Mouse (Mus musculus) midbrain, embryonic 12.5 days (tissue): Measurements from ENCODE around the gene Saxo1. TPM values are rescaled to one million over a fixed set of nuclear protein-coding genes. Genes with fewer than 3 reads are reported as not detected.
A peak's percentile ranks its signal among the peaks of the same experiment; 100 is the strongest.

ENCODE experiments used
- ATAC-seq: fragments of 200-750 bp; cut with Nextera tagmentation; 2 replicates; pipeline ENCODE4 v1.8.0; 2017; ENCODE audit warnings: low read depth, moderate TSS enrichment, moderate library complexity; ENCODE audit not compliant: low FRiP score
- H3K27ac ChIP-seq: fragments of 300-500 bp; sonication (generic); replicated peaks from 2 replicates; pipeline ENCODE4 v1.5.1; 2016; ENCODE audit warnings: mild to moderate bottlenecking
- H3K27me3 ChIP-seq: fragments of 300-500 bp; sonication (generic); 2 replicates; pipeline ENCODE4 v1.6.1; 2016; ENCODE audit warnings: mild to moderate bottlenecking
- H3K36me3 ChIP-seq: fragments of 300-500 bp; sonication (generic); 2 replicates; pipeline ENCODE4 v1.6.1; 2016
- H3K4me1 ChIP-seq: fragments of 300-500 bp; sonication (generic); 2 replicates; pipeline ENCODE4 v1.6.1; 2016
- H3K4me2 ChIP-seq: fragments of 300-500 bp; sonication (generic); replicated peaks from 2 replicates; pipeline ENCODE4 v1.6.1; 2016; ENCODE audit warnings: mild to moderate bottlenecking, moderate library complexity
- H3K4me3 ChIP-seq: fragments of 300-500 bp; sonication (generic); 2 replicates; pipeline ENCODE4 v1.5.1; 2016; ENCODE audit warnings: mild to moderate bottlenecking
- H3K9ac ChIP-seq: fragments of 300-500 bp; sonication (generic); replicated peaks from 2 replicates; pipeline ENCODE4 v1.6.1; 2016; ENCODE audit warnings: mild to moderate bottlenecking, moderate library complexity
- H3K9me3 ChIP-seq: fragments of 300-500 bp; sonication (generic); 2 replicates; pipeline ENCODE4 v1.6.1; 2016; ENCODE audit warnings: mild to moderate bottlenecking
- WGBS: fragments of 180-500 bp; shearing (Covaris S2); methylation state at CpG from one replicate; pipeline ENCODE4 v1.1.7; 2016; 5-methylcytosine and 5-hydroxymethylcytosine counted together
- polyA plus RNA-seq: library from polyadenylated mRNA; unstranded; fragments of >200 nt; fragmentation: Nextera tagmentation; extraction: Ambion mirVana; gene quantifications from 2 replicates; pipeline ENCODE4 v1.2.1, GENCODE M21; 2016

The Saxo1 gene
- polyA plus RNA-seq, 1 experiment from 2014 or later, result not detected

DNA sequence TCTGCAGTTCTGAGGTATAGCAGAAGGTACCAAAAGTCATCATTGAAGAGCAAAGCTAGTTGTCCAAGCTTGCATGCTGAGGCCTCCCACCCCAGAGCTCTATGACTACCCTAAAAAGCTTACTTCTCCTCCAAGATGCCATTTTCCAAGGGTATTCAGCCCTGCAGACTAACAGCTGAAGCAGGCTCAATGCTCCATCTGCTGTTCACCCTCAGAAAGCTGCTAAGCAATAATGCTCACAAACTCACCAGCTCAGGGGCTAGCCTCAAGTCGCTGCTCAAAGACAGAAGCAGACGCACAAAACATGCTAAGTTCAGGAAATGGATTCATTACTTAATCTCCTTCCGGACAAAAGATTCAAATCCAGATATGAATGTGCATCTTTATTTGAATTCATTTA is 77.2 kb downstream of the Saxo1 start:
- WGBS, result 84% methylated on average over 3 of the region's 3 CpGs
- H3K9ac ChIP-seq, result no peak overlapping the region
- no peaks in the 10 kb centered on the region for H3K9me3 ChIP-seq
- no peak overlapping the region for H3K27ac ChIP-seq
- no peak for ATAC-seq
- H3K36me3 ChIP-seq, result no peaks in the 10 kb centered on the region
- no peak overlapping the region for H3K4me3 ChIP-seq
- H3K4me1 ChIP-seq, result no peaks in the 10 kb centered on the region
- H3K27me3 ChIP-seq, result no peaks in the 10 kb centered on the region
- H3K4me2 ChIP-seq, result no peak overlapping the region

DNA sequence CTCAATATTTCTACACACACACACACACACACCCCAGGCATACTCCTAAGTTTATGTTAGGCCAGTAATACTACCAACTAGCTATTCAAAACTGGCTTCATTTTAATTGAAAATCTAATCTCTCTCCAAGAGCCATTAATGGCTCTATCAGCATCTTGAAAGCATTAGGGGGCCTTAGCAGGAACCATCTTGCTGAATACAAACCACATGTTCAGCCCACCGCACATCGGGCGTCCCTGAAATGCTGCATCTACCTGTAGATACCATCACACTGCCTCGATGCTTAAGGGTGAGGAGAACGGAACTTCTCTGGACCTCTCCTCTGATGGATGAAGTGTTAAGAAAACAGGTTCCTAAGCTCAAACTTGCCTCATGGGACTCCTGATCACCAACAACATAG is 93.3 kb downstream of the Saxo1 start:
- ATAC-seq, result no peak
- H3K9ac ChIP-seq, result no peak overlapping the region
- H3K4me3 ChIP-seq, result no peak overlapping the region
- WGBS, result 83% methylated on average over 5 of the region's 5 CpGs
- H3K36me3 ChIP-seq, result no peaks in the 10 kb centered on the region
- no peak overlapping the region for H3K27ac ChIP-seq
- H3K9me3 ChIP-seq, result no peaks in the 10 kb centered on the region
- no peaks in the 10 kb centered on the region for H3K27me3 ChIP-seq
- no peaks in the 10 kb centered on the region for H3K4me1 ChIP-seq
- no peak overlapping the region for H3K4me2 ChIP-seq

DNA sequence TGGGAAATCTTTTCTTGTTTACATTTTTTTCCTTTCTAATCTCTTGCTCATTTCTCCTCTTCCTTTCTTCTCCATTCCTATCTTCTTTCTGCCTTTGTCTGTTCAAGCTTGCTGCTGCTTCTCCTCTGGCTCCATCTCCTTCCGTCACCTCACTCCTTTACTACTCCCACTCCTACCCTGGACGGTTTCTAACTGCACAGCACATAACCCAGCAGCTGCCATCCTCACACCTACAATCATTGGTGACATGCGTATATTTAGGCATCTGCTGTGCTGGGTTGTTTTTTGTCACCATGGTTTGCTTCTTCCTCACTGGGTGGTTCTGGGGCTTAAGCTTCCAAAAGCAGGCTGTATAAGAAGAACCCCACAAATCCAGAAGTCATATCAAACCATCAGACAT is 107.7 kb downstream of the Saxo1 start:
- no peaks in the 10 kb centered on the region for H3K27me3 ChIP-seq
- 86% methylated on average over 3 of the region's 3 CpGs for WGBS

DNA sequence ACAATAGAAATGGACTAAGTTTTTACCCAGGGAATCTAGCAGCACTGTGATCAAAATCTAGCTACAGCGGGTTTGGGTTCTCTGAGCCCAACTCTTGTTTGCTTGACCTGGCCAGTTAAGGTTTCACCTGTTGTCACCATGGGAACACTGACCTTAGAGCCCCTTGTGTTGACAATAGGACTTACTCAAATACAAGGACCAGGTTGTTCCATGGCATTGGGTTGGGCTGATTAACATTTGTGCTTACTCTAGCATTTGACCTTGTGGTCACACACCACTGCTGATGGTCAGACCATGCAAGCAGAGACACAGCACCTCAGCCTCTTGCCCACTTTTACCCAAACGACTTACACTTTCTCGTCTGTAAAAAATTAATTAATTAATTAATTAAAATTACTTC is 121.8 kb downstream of the Saxo1 start:
- H3K9ac ChIP-seq, result no peak overlapping the region
- H3K27ac ChIP-seq, result no peak overlapping the region
- no peak overlapping the region for H3K4me3 ChIP-seq
- H3K27me3 ChIP-seq, result no peaks in the 10 kb centered on the region
- H3K9me3 ChIP-seq, result no peaks in the 10 kb centered on the region
- no peak overlapping the region for H3K4me2 ChIP-seq
- H3K4me1 ChIP-seq, result no peaks in the 10 kb centered on the region
- WGBS, result 88% methylated on average over 3 of the region's 3 CpGs
- no peak for ATAC-seq
- H3K36me3 ChIP-seq, result no peaks in the 10 kb centered on the region

More for the DNA sequence above, 107.7 kb downstream of the Saxo1 start:
- Histone ChIP-seq H3K9me3 (no peaks in the 10 kb centered on the region), H3K4me2 (no peak overlapping the region), H3K4me3 (no peak overlapping the region), H3K27ac (no peak overlapping the region), H3K9ac (no peak overlapping the region), H3K4me1 (no peaks in the 10 kb centered on the region), H3K36me3 (no peaks in the 10 kb centered on the region)
- ATAC-seq, result no peak

DNA sequence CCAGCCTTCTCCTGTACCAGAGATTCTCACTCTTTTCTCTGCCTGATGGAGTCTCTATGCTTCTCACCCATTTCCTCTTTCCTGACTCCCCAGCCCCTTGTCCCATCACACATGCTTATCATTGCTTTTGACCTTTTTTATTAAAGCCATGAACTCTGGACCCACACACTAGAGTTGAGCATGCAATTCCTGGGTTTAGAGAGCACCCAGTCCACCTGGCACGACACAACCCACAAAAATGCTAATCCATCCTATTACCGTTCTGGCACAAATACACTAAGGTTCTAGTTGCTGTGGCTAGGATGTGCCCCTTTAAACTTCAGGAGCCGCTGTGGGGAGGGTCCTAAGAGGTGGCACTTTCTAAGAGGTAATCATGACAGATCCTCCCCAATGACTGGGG is 122.5 kb downstream of the Saxo1 start:
- Histone ChIP-seq H3K9ac (no peak overlapping the region), H3K27ac (no peak overlapping the region), H3K36me3 (no peaks in the 10 kb centered on the region), H3K9me3 (no peaks in the 10 kb centered on the region), H3K4me2 (no peak overlapping the region), H3K27me3 (no peaks in the 10 kb centered on the region), H3K4me3 (no peak overlapping the region), H3K4me1 (no peaks in the 10 kb centered on the region)
- ATAC-seq, result no peak
- 88% methylated on average over 3 of the region's 3 CpGs for WGBS

DNA sequence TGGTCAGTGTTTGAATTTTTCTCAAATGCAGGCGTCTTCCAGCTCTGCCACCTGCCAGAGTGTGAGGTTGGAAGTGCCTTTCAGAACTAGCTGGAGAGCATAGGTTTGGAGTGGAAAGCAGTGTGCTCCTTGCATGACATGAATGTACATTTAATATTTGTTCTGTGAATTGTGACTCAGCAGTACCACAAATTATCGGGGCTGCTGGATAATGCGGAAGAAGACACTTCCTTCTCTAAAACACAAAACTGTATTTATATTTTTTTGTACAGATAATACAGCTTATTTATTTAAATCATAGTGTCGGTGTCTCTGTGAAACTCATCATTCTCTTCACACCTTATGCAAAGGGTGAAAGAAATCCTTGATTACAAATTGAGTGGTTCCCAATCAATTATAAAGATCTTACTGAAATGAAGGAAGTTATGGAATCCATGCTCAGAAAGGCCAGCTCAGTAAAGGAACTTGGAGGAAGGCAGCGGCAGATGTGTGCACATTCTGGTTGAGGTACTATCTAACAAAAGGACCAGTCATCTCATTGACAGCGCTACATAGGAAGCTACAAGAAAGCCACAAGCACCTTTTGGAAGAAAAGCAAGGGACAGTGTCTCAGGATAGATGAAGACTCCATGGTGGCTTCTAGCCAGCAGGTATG is 129.9 kb downstream of the Saxo1 start:
- H3K9me3 ChIP-seq, result no peaks in the 10 kb centered on the region
- no peaks in the 10 kb centered on the region for H3K36me3 ChIP-seq
- H3K27ac ChIP-seq, result no peak overlapping the region
- no peak overlapping the region for H3K4me3 ChIP-seq
- H3K27me3 ChIP-seq, result no peaks in the 10 kb centered on the region
- H3K9ac ChIP-seq, result no peak overlapping the region
- ATAC-seq, result no peak
- WGBS, result 89% methylated on average over 6 of the region's 6 CpGs
- no peak overlapping the region for H3K4me2 ChIP-seq
- no peaks in the 10 kb centered on the region; the same call in 1 of the 2 replicates for H3K4me1 ChIP-seq

DNA sequence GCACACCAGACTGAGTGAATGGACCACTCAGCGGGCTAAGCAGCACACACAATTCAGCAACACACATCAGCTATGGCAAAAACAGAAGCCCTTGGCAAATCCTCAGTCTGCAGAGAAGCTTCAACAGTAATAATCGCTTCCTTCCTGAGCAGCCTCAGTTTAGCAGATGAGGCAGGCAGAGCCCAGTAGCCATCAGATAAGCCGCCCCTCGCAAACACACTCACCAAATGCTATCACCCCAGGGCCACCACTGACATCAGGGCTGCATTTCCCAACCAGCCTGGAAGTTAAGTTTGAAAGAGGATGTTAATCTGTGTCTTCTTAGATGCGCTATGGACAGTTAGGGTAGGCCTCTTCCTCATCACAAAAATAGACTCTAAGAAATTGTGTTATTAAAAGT is 130.8 kb downstream of the Saxo1 start:
- no peak overlapping the region for H3K4me2 ChIP-seq
- no peak for ATAC-seq
- H3K4me3 ChIP-seq, result no peak overlapping the region
- WGBS, result 79% methylated on average over 5 of the region's 5 CpGs
- H3K27me3 ChIP-seq, result no peaks in the 10 kb centered on the region
- no peaks in the 10 kb centered on the region for H3K36me3 ChIP-seq
- H3K9ac ChIP-seq, result no peak overlapping the region
- no peaks in the 10 kb centered on the region for H3K9me3 ChIP-seq
- H3K27ac ChIP-seq, result no peak overlapping the region
- H3K4me1 ChIP-seq, result no peaks in the 10 kb centered on the region; the same call in 1 of the 2 replicates

DNA sequence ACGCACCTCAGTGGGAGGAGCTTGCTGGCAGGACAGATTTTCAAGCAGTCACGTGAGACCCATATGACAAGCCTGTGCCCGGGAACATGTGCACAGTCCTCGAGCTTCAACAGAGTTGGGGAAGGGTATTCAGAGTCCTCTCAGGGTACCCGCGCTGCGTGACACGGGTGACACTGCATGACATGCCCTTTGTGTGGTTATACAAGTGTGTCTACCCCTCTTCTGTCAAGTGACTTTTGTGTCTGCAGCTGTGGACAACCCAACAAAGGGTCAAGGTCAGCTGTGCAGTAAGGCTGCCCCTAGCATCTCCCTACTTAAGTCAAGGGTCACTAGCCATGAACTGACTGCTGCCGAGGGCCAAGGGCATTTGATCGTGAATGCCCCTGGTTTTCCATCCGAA is 131.6 kb downstream of the Saxo1 start:
- Histone ChIP-seq H3K4me3 (no peak overlapping the region), H3K9me3 (no peaks in the 10 kb centered on the region), H3K27ac (no peak overlapping the region), H3K4me1 (no peaks in the 10 kb centered on the region; the same call in 1 of the 2 replicates), H3K9ac (no peak overlapping the region), H3K4me2 (no peak overlapping the region), H3K36me3 (no peaks in the 10 kb centered on the region), H3K27me3 (no peaks in the 10 kb centered on the region)
- WGBS, result 57% methylated on average over 11 of the region's 11 CpGs
- ATAC-seq, result 0 out of 2 replicates have a peak, but pooled peaks have one; percentile 47

DNA sequence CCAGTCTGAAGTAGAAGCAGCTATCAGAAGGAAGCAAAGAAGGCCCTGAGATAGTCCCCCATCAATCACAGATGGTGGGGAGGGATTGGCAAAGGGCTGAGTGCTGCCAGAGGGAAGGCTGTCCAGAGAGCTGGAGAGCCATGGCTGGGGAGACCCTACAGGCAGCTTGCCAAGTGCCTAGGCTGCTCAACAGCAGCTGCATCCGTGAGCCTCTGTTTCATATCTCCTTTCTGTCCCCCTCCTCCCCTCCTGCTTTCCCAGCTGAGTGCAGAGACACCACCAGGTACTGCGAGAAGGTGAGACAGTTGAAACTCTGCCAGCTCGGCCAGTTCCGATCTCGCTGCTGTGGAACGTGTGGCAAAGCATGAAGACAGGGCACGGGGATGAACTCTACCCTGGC is 132.5 kb downstream of the Saxo1 start:
- 84% methylated on average over 7 of the region's 7 CpGs for WGBS
- ATAC-seq, result no peak
- Histone ChIP-seq H3K9me3 (no peaks in the 10 kb centered on the region), H3K27ac (no peak overlapping the region), H3K4me3 (no peak overlapping the region), H3K36me3 (no peaks in the 10 kb centered on the region), H3K4me1 (no peaks in the 10 kb centered on the region; the same call in 1 of the 2 replicates), H3K27me3 (no peaks in the 10 kb centered on the region), H3K4me2 (no peak overlapping the region), H3K9ac (no peak overlapping the region)

DNA sequence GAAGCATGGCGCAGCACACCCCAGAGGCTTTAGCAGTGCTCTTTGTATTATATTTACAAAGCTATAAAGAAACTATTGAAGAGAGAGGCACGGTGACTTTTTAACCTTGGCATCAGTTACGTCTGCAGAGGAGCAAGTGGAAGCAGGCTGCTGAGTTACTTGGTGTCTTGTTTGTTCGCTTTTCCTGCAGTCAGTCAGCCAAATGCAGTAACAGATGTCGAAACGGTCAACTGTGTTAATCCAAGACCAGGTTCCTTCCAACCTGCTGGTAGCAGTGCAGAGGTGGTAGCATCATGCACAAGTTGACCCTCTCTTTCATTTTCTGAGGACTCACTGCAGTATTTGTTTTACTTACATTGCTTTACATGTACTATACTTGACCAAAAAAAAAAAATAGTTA is 135.5 kb downstream of the Saxo1 start:
- no peaks in the 10 kb centered on the region; the same call in 1 of the 2 replicates for H3K4me1 ChIP-seq
- no peak overlapping the region for H3K27ac ChIP-seq
- no peak overlapping the region for H3K9ac ChIP-seq
- no peak overlapping the region for H3K4me2 ChIP-seq
- no peaks in the 10 kb centered on the region for H3K36me3 ChIP-seq
- no peak overlapping the region for H3K4me3 ChIP-seq
- H3K9me3 ChIP-seq, result no peaks in the 10 kb centered on the region
- no peak for ATAC-seq
- WGBS, result 78% methylated on average over 6 of the region's 6 CpGs
- H3K27me3 ChIP-seq, result no peaks in the 10 kb centered on the region

DNA sequence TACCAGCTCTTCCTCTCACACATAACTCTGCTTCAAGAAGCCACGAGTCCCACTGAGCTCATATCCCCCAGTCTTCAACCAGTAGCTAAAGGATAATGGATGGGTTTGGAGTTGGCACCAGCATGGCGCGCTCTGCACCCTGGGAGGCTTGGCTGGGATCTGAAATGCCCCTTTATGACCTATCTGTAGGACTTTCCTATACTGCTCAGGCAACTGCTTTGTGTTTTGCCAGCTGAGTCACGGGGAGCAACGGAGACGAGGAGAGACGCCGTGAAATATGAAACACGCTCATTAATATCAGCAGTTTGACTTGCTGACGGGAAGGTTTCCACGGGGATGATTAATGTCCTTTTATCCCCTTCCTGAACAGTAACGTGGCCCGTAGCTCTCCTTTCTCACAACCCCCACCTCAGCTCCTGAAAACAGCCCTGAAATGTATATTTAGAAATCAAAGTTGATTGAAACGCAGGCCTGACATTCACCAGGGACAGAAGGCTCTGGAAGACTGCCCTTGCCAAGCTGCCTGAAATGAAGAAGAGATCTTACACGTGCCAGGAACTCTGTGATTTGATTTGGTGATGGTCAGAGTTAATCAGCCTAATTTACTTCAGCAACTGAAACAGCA is 141.6 kb downstream of the Saxo1 start:
- H3K4me3 ChIP-seq, result no peak overlapping the region
- no peaks in the 10 kb centered on the region; the same call in 1 of the 2 replicates for H3K4me1 ChIP-seq
- no peak overlapping the region for H3K9ac ChIP-seq
- H3K27me3 ChIP-seq, result no peaks in the 10 kb centered on the region
- H3K9me3 ChIP-seq, result no peaks in the 10 kb centered on the region
- no peak overlapping the region for H3K27ac ChIP-seq
- 83% methylated on average over 15 of the region's 15 CpGs for WGBS
- no peak for ATAC-seq
- no peak overlapping the region for H3K4me2 ChIP-seq
- H3K36me3 ChIP-seq, result no peaks in the 10 kb centered on the region

DNA sequence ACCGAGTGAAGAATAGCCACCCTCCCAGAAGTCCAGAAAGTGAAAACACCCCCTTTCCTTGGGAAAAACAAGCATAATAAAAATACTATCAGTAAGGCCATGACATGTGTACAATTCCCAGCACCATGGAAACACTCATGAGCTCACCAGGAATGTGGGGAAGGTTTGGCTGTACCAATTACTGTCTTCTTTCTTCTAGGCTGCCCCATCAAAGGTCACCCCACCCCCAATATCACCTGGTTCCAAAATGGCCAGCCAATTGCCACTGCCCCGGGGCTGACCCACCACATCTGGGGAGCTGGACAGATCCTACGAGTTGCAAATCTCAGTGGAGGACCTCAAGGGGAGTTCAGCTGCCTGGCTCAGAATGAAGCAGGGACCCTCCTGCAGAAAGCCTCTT is 144.7 kb downstream of the Saxo1 start:
- H3K4me3 ChIP-seq, result no peak overlapping the region
- no peak overlapping the region for H3K27ac ChIP-seq
- no peak overlapping the region for H3K9ac ChIP-seq
- H3K4me2 ChIP-seq, result no peak overlapping the region
- H3K4me1 ChIP-seq, result no peaks in the 10 kb centered on the region; the same call in 1 of the 2 replicates
- 57% methylated on average over 3 of the region's 3 CpGs for WGBS
- ATAC-seq, result no peak
- no peaks in the 10 kb centered on the region for H3K27me3 ChIP-seq
- no peaks in the 10 kb centered on the region for H3K36me3 ChIP-seq
- H3K9me3 ChIP-seq, result no peaks in the 10 kb centered on the region
